In the genomic region with DNA sequence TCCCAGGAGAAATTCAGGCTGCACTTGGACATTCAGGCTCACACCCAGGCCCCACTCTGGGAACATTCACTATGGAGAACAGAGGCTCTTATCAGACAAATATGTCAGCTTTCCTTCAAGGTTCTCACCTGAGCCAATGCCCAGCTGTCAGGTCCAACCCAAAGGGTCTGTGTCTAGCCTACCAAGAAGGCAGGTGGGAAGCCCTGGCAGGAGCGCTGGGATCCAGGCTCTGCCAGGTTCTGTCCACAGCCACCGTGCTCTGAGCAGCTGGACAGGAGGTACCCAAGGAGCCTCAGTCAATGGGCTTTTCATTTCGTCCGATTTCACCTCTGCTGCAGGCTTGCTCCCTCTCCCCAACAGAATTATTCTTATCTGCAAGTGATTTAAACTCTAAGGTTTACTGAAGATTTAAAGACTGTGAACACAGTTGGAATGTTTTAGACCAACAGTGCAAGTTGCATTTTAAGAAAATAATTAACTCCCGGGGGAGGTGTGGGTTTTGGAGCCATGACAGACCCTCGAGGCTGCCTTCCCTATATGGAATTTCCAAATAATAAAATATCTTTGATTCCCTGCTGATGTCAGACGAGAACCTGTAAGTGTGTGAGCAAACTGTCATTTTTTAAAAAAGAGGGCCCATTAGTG, we compare ENCODE assay signal across 32 mouse cellular contexts. TPM values are rescaled to one million over a fixed set of nuclear protein-coding genes. Genes with fewer than 3 reads are reported as not detected.
DNase-seq lines count a peak whose midpoint lies in the region; ATAC-seq lines count a peak whose summit lies in the region.
"Had no signal": no experiment of that assay in that cellular context is flagged by ENCODE, and none has a peak within 500 bp of the region (broad histone marks: within the 10 kb centered on the region; RNA-seq: fewer than 3 reads in every experiment).

No protein-coding gene starts in this region.

- H3K36me3 ChIP-seq in heart, embryonic 10.5 days, result no peaks in the 10 kb centered on the region
- H3K36me3 ChIP-seq in liver, embryonic 11.5 days (ENCODE audit: control insufficient read depth, insufficient read depth, low read length), result no peaks in the 10 kb centered on the region
- no peaks in the 10 kb centered on the region for H3K36me3 ChIP-seq in limb, embryonic 13.5 days
- H3K36me3 ChIP-seq: embryonic facial prominence, embryonic 12.5 days; heart, embryonic 13.5 days; intestine, embryonic 15.5 days; kidney, embryonic 15.5 days; limb, embryonic 15.5 days; liver, embryonic 15.5 days; lung, embryonic 15.5 days; neural tube, embryonic 13.5 days had no signal

- intact Hi-C loops in heart, postnatal 25 days (cut with DNase I), result no loop called here

- H3K4me1 ChIP-seq in heart, embryonic 10.5 days, result peaks cover 30% of the 10 kb centered on the region
- no peaks in the 10 kb centered on the region for H3K4me1 ChIP-seq in liver, embryonic 11.5 days (replicated peaks; ENCODE audit: control insufficient read depth, insufficient read depth, low read length)
- peaks cover 96% of the 10 kb centered on the region for H3K4me1 ChIP-seq in limb, embryonic 13.5 days
- H3K4me1 ChIP-seq: intestine, embryonic 15.5 days; liver, embryonic 15.5 days; neural tube, embryonic 13.5 days had no signal

- WGBS in heart, embryonic 10.5 days, result 76% methylated on average over 7 of the region's 7 CpGs
- 66% methylated on average over 7 of the region's 7 CpGs for WGBS in liver, embryonic 11.5 days
- 23% methylated on average over 7 of the region's 7 CpGs for WGBS in limb, embryonic 13.5 days

- peaks cover 45% of the 10 kb centered on the region for H3K27me3 ChIP-seq in heart, embryonic 10.5 days (ENCODE audit: insufficient read depth, poor library complexity, severe bottlenecking)
- no peaks in the 10 kb centered on the region; the same call in 1 of the 2 replicates for H3K27me3 ChIP-seq in liver, embryonic 11.5 days (replicated peaks; ENCODE audit: control insufficient read depth, insufficient read depth, low read length)
- 0 out of 2 replicates have a peak, but pooled peaks cover 7% of the 10 kb centered on the region for H3K27me3 ChIP-seq in limb, embryonic 13.5 days
- H3K27me3 ChIP-seq: intestine, embryonic 15.5 days; lung, embryonic 15.5 days had no signal

- H3K4me2 ChIP-seq in liver, embryonic 11.5 days, result no peak overlapping the region
- H3K4me2 ChIP-seq in limb, embryonic 13.5 days (replicated peaks), result no peak overlapping the region
- H3K4me2 ChIP-seq: embryonic facial prominence, embryonic 12.5 days; heart, embryonic 13.5 days; intestine, embryonic 15.5 days; kidney, embryonic 15.5 days; limb, embryonic 15.5 days; liver, embryonic 15.5 days; lung, embryonic 15.5 days; midbrain, embryonic 11.5 days; neural tube, embryonic 13.5 days had no signal

- peak; percentile 66 for DNase-seq in heart, embryonic 10.5 days (ENCODE audit: low spot score)
- no peak for DNase-seq in heart, postnatal 25 days (ENCODE audit: low spot score)
- DNase-seq in liver, embryonic 11.5 days (ENCODE audit: low spot score), result peak; percentile 24
- DNase-seq in liver, result no peak
- DNase-seq in forelimb bud, embryonic 11.5 days (ENCODE audit: low read depth, low spot score), result peak; percentile 81
- no peak for DNase-seq in left cerebral cortex, adult 18-20 months (ENCODE audit: low spot score in 2 of 2)
- DNase-seq: adrenal gland, postnatal 25 days; cerebellum, adult 11-12 months; cerebellum, adult 9-11 months; embryo, embryonic 11 days; gastrocnemius, postnatal 25 days; heart, adult 18-20 months; heart, postnatal 10 days; layer of hippocampus, postnatal 36 days had no signal

- H3K9me3 ChIP-seq in heart, embryonic 10.5 days, result no peaks in the 10 kb centered on the region
- H3K9me3 ChIP-seq in liver, embryonic 11.5 days (ENCODE audit: control insufficient read depth, low read length), result no peaks in the 10 kb centered on the region
- no peaks in the 10 kb centered on the region for H3K9me3 ChIP-seq in limb, embryonic 13.5 days
- H3K9me3 ChIP-seq: embryonic facial prominence, embryonic 12.5 days; heart, embryonic 13.5 days; intestine, embryonic 15.5 days; kidney, embryonic 15.5 days; limb, embryonic 15.5 days; liver, embryonic 15.5 days; lung, embryonic 15.5 days; neural tube, embryonic 13.5 days had no signal

- no peak overlapping the region for H3K27ac ChIP-seq in heart, embryonic 10.5 days
- H3K27ac ChIP-seq in liver, embryonic 11.5 days (ENCODE audit: low read depth, low read length), result no peak overlapping the region
- H3K27ac ChIP-seq in limb, embryonic 13.5 days, result peak overlapping the region; percentile 40; the same call in 1 of the 2 replicates
- H3K27ac ChIP-seq: embryonic facial prominence, embryonic 12.5 days; heart, embryonic 13.5 days; intestine, embryonic 15.5 days; kidney, embryonic 15.5 days; limb, embryonic 15.5 days; liver, embryonic 15.5 days; lung, embryonic 15.5 days; neural tube, embryonic 13.5 days had no signal

- H3K9ac ChIP-seq in liver, embryonic 11.5 days (ENCODE audit: low read depth, low read length), result no peak overlapping the region
- no peak overlapping the region for H3K9ac ChIP-seq in limb, embryonic 13.5 days
- H3K9ac ChIP-seq: embryonic facial prominence, embryonic 12.5 days; heart, embryonic 13.5 days; intestine, embryonic 15.5 days; kidney, embryonic 15.5 days; limb, embryonic 15.5 days; liver, embryonic 15.5 days; lung, embryonic 15.5 days; neural tube, embryonic 13.5 days had no signal

- no peak for ATAC-seq in liver, embryonic 11.5 days (replicated peaks; ENCODE audit: low FRiP score)
- peak; percentile 1; the same call in 1 of the 2 replicates for ATAC-seq in limb, embryonic 13.5 days (ENCODE audit: low FRiP score, low read depth)
- ATAC-seq: forebrain, embryonic 16.5 days; hindbrain, embryonic 16.5 days; intestine, embryonic 15.5 days had no signal

- H3K4me3 ChIP-seq in heart, embryonic 10.5 days, result no peak overlapping the region
- no peak overlapping the region for H3K4me3 ChIP-seq in liver, embryonic 11.5 days (ENCODE audit: low read depth, low read length)
- H3K4me3 ChIP-seq in limb, embryonic 13.5 days, result no peak overlapping the region
- H3K4me3 ChIP-seq: embryonic facial prominence, embryonic 12.5 days; heart, embryonic 13.5 days; intestine, embryonic 15.5 days; kidney, embryonic 15.5 days; limb, embryonic 15.5 days; liver, embryonic 15.5 days; lung, embryonic 15.5 days; neural tube, embryonic 13.5 days had no signal

RNA-seq across cellular contexts. Expression of a gene that starts 35.9 kb away (rescaled TPM):
- not detected in 2 replicates for polyA plus RNA-seq in heart, embryonic 10.5 days (2016; fragmentation: Nextera tagmentation; extraction: Ambion mirVana)
- not detected for total RNA-seq in heart, postnatal 25 days (2021)
- not detected in 2 replicates for polyA plus RNA-seq in liver, embryonic 11.5 days (2014; fragmentation: Nextera tagmentation; extraction: Ambion mirVana)
- polyA plus RNA-seq in limb, embryonic 13.5 days (2015; fragmentation: Nextera tagmentation; extraction: Ambion mirVana), result not detected in 2 replicates
- total RNA-seq in left cerebral cortex, adult 18-20 months (2021), result not detected
- total RNA-seq: adrenal gland, adult 18-20 months; adrenal gland, postnatal 25 days; gastrocnemius, postnatal 25 days; heart, adult 18-20 months; heart, postnatal 10 days; layer of hippocampus, postnatal 36 days; left cerebral cortex, postnatal 10 days; megakaryocyte, adult 5-6 weeks; MEL had no signal
- polyA plus RNA-seq: embryonic facial prominence, embryonic 12.5 days; forebrain, embryonic 16.5 days; heart, embryonic 13.5 days; hindbrain, embryonic 11.5 days; hindbrain, embryonic 16.5 days; intestine, embryonic 15.5 days; kidney, embryonic 15.5 days; large intestine, adult 2 months; limb, embryonic 15.5 days; liver, embryonic 15.5 days; lung, embryonic 15.5 days; midbrain, embryonic 11.5 days; neural tube, embryonic 13.5 days had no signal

Comparison
In these comparisons a context has a peak if more than half of its experiments do, and no peak if none do; other contexts are left out.
1. DNase-seq: peak in heart, embryonic 10.5 days (single experiment), liver, embryonic 11.5 days (single experiment) and forelimb bud, embryonic 11.5 days (single experiment); none in heart, postnatal 25 days (single experiment), liver (single experiment) and left cerebral cortex, adult 18-20 months (0 of 2).